Mouse (Mus musculus): Measurements from ENCODE around the gene Pik3ap1. TPM values are rescaled to one million over a fixed set of nuclear protein-coding genes. Genes with fewer than 3 reads are reported as not detected.

Pik3ap1 gene
- total RNA-seq, 4 experiments from 2014 or later: 0.15 to 0.58 (median 0.37) TPM

DNA sequence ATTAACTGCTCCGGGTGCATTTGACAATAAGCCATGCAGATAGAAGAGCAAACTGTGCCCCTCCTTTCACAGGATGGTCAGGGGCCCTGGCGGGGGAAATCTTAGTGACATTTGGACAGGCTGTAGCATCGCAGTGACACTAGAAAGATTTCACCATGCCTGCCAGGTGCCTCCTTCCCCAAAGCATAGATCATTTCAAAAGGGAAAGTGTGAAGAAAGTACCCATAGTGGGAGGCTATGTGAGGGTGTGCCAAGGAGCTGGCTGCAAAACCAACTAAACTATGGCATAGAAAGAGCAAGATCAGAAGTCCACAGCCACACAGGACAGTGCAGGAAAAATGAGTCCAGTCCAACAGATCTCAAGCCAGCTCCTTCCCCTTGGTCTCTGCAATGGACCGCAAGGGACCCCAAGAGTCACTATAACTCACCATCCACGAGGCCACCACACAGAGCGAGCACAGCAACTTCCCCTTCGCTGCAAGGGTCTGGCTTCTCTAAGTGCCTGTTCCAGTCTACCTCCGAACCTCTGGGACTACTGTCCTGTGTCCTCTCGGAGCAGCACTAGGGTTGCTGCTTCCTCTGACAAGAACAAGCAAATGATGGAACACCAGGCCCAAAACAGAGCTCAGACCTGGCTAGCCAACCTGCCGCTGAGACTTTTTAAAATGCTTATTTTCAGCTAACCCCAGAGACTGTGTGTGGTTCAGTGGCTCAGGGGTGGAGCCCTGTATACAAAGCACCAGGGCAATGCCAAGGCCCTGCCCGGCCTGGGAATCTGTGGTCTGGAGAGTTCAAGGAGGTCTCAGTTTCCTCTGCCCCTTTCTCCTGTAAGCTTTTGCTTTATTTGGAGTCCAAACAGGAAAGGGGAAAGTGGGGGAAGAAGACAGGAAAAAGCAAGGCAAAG is 15.1 kb downstream of the Pik3ap1 start:
- DNase-seq (ENCODE audit: low spot score in 2 of 2): no peak

DNA sequence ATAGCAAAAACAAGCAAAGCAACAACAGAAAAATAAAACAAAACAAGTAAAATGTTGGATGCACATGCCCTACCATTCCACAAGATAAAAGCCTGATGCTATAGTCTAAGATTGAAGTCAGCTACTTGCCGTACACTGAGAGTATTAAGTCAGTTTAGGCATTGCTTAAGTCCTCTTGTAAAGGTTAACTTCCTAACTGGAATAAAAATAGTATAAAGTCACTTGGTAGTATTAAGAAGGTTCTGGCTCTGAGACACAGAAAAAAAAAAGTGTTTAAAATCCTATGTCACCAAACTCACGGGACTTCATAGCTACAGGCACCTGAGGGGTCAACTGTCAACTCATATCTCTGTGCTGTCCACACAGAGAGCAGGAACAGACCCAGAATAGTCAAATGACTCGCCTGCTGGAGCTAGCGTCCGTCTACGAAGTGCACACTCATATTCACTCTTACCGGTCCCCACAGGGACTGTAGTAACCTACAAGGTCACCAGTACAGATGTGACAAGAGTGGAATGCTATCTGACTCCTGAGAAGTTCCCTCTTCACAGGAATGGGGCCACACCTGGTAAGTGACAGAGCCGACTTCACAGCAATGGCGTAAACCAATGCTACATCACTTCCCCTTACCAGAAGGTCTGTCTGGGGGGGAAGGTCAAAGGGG is 17.9 kb downstream of the Pik3ap1 start:
- DNase-seq (ENCODE audit: low spot score in 2 of 2): no peak

DNA sequence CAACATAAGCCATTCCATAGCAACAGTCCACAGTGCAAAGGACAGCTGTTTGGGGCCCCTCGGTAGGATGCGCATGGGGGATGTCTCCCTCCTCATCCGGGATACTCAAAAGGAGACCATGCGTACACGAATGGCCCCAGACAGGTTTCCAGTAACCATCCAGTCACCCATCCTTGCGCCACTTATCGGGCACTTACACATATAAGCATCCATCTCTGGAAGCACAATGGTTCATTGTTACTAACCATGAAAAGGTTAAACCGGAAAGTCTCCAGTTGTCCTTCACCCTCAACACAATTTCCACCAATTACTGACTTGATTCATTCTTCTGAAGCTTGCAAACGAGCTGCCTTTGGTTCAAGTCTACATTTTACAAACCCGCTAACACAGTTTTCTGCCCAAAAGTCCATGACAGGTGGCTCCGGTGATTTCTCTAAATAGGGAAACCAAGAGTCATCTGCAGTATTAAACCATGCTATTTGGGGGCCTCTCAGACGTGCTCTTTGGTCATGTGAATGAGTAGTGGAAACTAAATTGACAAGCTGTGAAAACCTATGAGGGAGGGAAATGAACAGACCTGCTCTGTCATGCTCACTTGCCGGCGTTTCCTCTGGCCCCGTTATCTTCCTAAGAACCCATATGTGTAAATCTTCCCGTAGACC is 18.6 kb downstream of the Pik3ap1 start:
- no peak for DNase-seq (ENCODE audit: low spot score in 2 of 2)

- DNase-seq (ENCODE audit: low spot score in 2 of 2): no peak
Measured at GRCm38 (mm10) chr19:41365570-41365969, 19.3 kb downstream of the Pik3ap1 start.

- DNase-seq (ENCODE audit: low spot score in 2 of 2): no peak
Measured at GRCm38 (mm10) chr19:41364509-41364908, 20.4 kb downstream of the Pik3ap1 start.

DNA sequence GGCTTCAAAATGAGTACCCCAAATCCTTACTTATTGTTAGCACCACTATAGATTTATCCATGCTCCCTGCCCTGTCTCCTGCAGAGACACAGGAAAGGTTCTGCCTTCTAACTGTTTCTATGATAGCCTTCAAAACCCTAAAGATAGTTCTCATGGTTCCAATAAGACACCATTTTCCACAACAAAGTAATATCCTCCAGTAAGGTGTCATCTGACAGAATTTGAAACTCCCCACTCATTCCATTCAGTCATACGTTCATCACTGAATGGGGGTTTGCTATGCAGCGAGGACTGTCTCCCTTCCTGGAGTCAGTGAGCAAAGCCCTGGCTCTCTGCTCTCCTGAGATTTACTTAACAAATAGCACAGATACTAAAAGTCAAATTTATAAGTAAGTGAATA is 21.9 kb downstream of the Pik3ap1 start:
- DNase-seq (ENCODE audit: low spot score in 2 of 2): no peak

DNA sequence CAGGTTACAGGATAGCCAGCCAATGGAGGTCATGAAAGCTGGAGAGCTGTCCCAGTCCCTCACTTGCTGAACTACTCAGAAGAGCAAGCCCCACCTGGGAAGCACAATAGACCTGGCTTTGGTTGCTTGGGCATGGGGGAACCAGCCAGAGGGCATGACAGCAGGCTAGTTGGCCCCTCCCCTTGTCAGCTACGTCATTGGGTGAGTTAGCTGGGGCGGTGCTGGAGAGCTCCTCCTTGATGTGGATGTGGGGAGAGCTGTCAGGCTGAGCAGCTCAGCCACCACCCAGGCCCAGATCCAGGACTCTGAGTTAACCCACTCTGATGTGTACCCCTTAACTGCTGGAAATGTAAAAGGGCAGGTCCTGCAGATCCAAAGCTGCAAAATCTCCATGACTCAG is 24.4 kb downstream of the Pik3ap1 start:
- DNase-seq (ENCODE audit: low spot score in 2 of 2): no peak

- DNase-seq (ENCODE audit: low spot score in 2 of 2): no peak
Measured at GRCm38 (mm10) chr19:41354287-41354951, 30.5 kb downstream of the Pik3ap1 start.

DNA sequence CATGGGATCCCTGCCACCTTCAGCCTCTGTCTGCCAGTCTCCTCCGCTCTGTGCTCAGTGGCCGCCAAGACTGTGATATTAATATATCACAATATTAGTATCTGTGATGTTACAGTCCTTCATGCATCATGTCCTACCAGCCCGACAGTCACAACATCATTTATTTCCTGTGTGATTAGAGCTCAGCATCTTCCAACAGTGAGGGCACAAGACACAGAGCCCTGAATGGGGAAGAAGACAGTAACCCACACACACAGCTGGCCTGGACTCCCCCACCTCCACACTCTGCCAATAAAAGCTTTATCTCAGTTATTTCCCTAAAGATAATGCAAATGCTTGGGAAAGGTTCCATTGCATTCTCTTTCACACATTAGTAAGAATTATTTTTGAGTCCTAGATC is 35.3 kb downstream of the Pik3ap1 start:
- no peak for DNase-seq (ENCODE audit: low spot score in 2 of 2)

GRCm38 (mm10) chr19:41348161-41348560 is 36.7 kb downstream of the Pik3ap1 start:
- DNase-seq (ENCODE audit: low spot score in 2 of 2): no peak

DNA sequence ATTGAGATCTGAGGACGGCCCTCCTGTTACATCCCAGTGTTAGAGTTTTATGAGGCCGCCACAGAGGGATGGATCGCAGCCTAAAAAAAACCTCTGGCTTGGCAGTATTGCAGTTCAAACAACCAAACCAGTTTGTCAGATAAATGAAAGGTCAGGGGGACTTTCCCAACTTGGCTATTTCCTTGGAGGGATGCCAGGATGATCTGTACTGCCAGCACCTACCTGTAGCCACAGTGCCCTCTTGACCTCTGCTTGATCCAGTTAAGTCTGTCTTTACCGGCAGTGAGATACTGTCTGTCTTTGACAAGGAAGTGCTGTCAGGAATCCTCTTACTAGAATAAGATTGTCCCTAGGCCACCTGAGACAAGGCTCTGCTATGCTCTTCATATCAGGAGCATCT is 37.6 kb downstream of the Pik3ap1 start:
- no peak for DNase-seq (ENCODE audit: low spot score in 2 of 2)

DNA sequence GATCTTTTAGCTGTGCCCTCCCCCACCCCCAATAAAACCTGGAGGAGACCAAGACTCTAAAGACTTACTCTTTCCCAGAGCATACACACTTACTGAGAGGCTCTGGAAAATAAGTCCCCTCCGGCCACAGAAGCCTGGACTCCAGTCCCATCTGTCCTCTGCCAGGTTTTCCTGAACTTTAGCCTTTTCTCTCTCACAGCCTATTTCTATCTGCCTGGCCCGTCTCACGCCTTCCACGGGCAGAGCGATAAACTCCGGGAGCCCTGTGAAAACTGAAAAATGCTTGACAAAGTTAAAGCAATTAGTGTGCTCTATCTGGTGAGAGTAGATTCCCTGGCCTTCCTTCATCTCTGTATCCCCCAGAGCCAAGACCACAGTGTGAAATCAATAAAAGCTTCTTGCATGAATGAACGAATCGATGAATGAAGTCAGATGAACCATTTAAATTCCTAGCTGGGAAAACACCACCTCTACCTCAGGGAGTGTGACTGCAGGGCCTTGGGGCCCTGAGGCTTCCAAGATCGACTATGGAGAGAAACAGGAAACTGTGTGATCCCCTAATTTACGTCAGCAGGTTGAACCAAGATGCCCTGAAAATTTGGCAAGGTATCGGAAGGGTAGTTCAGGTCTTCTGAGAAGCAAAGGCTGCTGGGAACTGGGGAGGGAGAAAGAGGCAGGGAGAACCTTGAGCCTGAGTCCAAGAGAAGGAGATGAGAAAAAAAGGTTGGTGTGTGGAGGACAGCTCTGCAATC is 38.6 kb downstream of the Pik3ap1 start:
- DNase-seq (ENCODE audit: low spot score in 2 of 2): no peak

DNA sequence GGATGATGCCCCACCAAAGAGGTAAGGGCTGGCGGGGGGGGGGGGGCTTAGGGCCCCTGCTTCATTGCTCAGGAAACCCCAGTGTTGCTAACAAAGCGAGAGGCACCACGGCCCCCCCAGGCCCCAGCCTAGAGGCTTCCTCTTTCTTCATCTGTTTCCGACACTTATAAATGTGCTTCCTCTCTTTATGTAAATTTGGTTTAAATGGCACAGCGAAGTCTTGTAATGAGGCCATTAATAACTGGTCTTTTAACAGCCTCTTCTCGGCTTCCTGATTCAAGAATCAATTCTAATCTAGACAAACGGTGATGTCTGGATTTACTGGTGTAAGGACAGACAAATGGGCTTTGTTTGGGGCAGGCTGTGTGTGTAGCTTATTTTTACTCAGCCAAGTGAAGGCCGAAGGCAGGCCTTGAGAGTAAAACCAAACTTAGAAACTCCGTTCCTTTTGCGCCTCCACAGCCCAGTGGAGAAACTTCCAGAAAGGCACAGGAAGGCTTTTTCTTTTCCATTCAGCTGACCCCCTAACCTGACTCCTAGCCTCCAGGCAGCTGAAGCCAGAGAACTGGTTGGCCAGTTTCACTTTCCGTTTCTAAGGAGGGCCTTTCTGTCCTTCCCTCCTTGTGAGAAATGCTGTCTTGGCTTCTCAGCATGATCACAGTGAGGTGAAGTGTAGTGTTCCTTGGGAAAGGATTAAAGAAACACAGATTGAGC is 39.7 kb downstream of the Pik3ap1 start:
- no peak for DNase-seq (ENCODE audit: low spot score in 2 of 2)

DNA sequence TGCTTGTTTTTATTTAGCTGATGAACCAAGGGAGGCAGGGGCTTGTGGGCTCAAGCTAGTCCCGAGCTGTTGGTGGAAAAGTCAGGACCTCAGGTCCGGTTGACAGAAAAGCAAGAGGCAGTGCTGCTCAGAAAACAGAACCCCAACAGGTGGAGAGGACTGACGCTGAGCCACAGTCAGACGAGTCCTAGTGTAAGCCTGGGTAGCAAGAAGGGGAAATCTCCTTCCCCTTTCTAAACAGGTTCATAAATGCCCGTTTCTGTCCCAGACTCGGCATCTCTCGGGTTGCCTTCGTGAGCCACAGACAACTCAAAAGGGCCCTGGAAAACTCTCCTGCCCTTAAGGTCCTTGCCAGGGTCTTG is 40.3 kb downstream of the Pik3ap1 start:
- no peak for DNase-seq (ENCODE audit: low spot score in 2 of 2)

- no peak for DNase-seq (ENCODE audit: low spot score in 2 of 2)
Measured at GRCm38 (mm10) chr19:41342592-41343090, 42.3 kb downstream of the Pik3ap1 start.

GRCm38 (mm10) chr19:41341677-41342076 is 43.2 kb downstream of the Pik3ap1 start:
- DNase-seq (ENCODE audit: low spot score in 2 of 2): no peak

DNA sequence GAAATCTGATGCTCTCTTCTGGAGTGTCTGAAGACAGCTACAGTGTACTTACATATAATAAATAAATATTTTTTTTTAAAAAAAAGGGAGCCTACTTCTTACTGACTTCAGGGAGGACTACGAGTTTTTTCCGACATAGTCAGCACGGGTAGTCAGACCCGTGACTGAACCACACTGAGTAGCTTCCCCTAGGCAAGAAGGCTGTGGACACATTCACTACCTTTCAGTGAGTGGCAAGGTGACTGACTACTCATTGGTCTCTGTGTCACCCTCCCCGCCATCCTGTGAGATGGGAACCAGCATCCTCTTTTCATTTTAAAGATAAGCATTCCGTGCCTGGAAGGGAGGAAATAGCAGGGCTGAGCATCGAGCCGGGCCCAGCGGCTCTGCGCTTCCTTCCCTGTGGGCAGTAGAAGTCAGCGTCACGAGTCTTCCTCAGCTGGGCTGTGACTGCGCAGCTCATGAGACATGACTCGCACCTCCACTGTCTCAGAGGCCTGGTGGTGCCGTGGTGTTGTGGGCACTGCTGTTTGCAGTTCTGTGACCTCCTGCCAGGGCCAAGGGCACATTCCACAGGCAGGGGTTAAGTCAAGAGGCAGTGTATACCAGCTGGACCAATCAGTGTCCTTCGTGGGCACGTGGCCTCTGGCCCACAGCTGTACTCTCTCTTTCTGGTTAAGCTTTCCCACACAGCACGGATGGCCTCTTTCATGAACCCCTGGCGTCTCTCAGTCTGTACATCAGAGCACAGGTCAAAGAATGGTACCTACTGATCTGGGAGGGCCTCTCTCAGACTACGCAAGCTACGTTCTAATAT is 45.7 kb downstream of the Pik3ap1 start:
- no peak for DNase-seq (ENCODE audit: low spot score in 2 of 2)

DNA sequence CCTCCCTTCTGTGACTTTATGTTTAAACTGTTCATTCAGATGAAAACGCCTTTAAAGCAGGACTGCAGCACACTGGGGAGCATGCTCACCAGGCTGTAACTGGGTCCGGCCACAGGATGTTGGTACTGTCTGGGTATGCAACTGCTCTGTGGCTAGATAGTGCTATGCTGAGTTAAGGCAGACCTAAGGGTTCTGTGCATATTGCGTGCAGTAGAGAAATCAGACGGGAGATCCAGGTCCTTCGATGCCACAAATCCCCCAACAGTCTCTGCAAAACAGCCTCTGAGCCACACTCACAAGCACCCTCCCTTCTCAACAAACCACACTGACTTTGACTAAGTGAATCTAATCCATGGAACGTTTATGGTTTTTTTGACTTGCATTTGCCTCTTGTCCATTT is 46.5 kb downstream of the Pik3ap1 start:
- no peak for DNase-seq (ENCODE audit: low spot score in 2 of 2)

DNA sequence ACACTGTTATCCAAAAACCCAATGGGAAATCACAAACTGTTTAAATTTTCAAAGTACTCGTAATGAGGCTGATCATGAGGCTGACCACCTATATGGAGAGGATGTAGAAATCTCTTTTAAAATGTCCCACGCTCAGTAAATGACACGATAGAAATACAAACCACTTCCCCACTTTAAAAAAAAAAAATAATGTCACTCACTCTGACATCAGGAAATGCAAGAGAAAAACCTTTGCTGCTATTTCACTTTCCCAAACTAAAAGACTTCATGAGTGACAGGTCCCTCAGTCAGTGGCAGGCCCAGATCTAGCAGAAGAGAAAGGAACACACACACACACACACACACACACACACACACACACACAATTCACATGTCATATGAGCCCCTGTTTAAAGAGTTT is 49.2 kb downstream of the Pik3ap1 start:
- DNase-seq (ENCODE audit: low spot score in 2 of 2): no peak

All from gastrocnemius, adult 8-10 months (tissue).